Mouse (Mus musculus): ENCODE data around the gene Rasgrp2. TPM values are rescaled to one million over a fixed set of nuclear protein-coding genes. Genes with fewer than 3 reads are reported as not detected.

Rasgrp2 gene
- polyA plus RNA-seq, 1 experiment from 2014 or later = 121 TPM

DNA sequence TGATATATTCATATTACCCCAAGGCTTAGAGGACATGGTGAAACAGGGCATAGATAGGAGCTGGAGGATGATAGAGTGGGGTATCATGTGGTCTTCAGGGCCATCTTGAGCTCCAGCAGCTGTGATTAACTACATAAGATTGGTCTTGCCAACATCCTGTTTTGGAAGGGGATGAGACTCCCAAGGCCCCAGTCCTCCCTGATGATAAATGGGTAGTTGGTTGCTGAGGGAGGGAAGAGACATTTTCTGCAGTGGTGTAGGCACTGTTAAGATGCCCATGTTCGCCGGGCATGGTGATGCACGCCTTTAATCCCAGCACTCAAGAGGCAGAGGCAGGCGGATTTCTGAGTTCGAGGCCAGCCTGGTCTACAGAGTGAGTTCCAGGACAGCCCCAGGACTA lies 17.9 kb upstream of the Rasgrp2 start:
- no peak for ATAC-seq (ENCODE audit: low FRiP score, low TSS enrichment)
- WGBS = 94% methylated on average over 5 of the region's 5 CpGs
- Histone ChIP-seq H3K27ac (ENCODE audit: low read length) (no peak overlapping the region), H3K4me2 (replicated peaks; ENCODE audit: low read depth, low read length) (no peak overlapping the region), H3K9me3 (ENCODE audit: low read length) (no peaks in the 10 kb centered on the region), H3K9ac (replicated peaks; ENCODE audit: low read length) (no peak overlapping the region), H3K27me3 (ENCODE audit: insufficient read depth, low read length) (no peaks in the 10 kb centered on the region), H3K4me1 (ENCODE audit: insufficient read depth, low read length) (peaks cover 37% of the 10 kb centered on the region), H3K4me3 (ENCODE audit: low read length) (no peak overlapping the region), H3K36me3 (ENCODE audit: insufficient read depth, low read length) (peaks cover 24% of the 10 kb centered on the region)

DNA sequence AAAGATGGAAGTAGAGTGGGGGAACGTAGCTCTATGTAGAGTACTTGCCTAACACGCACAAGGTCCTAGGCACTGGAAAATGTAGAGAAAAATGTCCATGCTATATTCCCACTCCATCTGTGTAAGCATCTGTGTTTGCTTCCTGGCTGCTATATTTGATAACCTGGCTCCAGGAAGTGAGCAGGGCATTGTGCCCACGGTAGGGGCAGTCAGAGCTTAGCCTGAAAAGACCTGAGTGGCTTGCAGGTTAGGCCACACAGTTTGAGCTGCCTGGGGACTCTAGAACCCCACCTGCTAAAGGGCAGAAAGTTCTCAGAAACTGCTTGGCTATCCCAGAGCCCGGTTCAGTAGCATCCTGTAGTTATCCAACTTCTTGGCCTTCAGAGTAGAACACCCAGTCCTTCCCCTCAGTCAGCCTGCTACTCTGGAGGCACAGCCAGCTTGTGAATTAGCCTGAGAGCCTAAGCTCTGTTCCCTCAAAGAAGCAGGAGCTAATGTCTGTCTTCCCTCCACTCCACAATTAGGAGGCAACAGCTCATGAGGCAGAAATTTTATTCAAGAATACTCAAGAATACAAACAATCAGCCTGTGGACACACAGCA lies 16.7 kb upstream of the Rasgrp2 start:
- Histone ChIP-seq H3K27ac (ENCODE audit: low read length) (peak overlapping the region; percentile 9; the same call in 1 of the 2 replicates), H3K9ac (replicated peaks; ENCODE audit: low read length) (no peak overlapping the region), H3K27me3 (ENCODE audit: insufficient read depth, low read length) (no peaks in the 10 kb centered on the region), H3K9me3 (ENCODE audit: low read length) (no peaks in the 10 kb centered on the region), H3K4me3 (ENCODE audit: low read length) (no peak overlapping the region), H3K4me2 (replicated peaks; ENCODE audit: low read depth, low read length) (no peak overlapping the region), H3K36me3 (ENCODE audit: insufficient read depth, low read length) (peaks cover 12% of the 10 kb centered on the region), H3K4me1 (ENCODE audit: insufficient read depth, low read length) (peaks cover 45% of the 10 kb centered on the region)
- no peak for ATAC-seq (ENCODE audit: low FRiP score, low TSS enrichment)
- 73% methylated on average over 4 of the region's 4 CpGs for WGBS

GRCm38 (mm10) chr19:6383470-6383869 lies 15.7 kb upstream of the Rasgrp2 start:
- Histone ChIP-seq H3K4me3 (ENCODE audit: low read length) (no peak overlapping the region), H3K9ac (replicated peaks; ENCODE audit: low read length) (no peak overlapping the region), H3K4me1 (ENCODE audit: insufficient read depth, low read length) (peaks cover 45% of the 10 kb centered on the region), H3K36me3 (ENCODE audit: insufficient read depth, low read length) (peaks cover 3% of the 10 kb centered on the region), H3K4me2 (replicated peaks; ENCODE audit: low read depth, low read length) (no peak overlapping the region), H3K27me3 (ENCODE audit: insufficient read depth, low read length) (no peaks in the 10 kb centered on the region), H3K27ac (ENCODE audit: low read length) (peak overlapping the region; percentile 72), H3K9me3 (ENCODE audit: low read length) (no peaks in the 10 kb centered on the region)
- 31% methylated on average over 5 of the region's 5 CpGs for WGBS
- peak; percentile 41; the same call in 1 of the 2 replicates for ATAC-seq (ENCODE audit: low FRiP score, low TSS enrichment)

DNA sequence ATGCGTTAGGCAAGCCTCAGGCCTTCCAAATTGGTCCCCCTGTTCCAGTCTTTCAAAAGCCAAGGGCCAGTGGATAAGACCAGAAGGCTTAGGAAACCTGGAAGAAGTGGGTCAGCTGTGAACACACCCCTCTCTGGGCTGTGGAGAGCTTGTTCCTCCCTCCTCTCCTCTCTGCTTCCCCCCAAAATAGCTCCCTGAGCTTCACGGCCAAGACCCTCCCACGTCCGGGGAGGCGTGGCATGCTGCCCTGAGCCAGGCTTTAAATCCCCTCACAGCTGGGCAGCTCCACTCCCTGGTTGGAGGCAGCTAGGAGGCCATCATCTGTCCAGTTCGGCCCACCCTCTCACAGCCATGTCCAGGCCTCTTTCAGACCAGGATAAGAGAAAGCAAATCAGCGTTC lies 15.0 kb upstream of the Rasgrp2 start, which contains the start of gene Pygm:
Gene Pygm, plus strand, starts transcription at position 272 of the 400 bp plus-strand sequence.
- 12% methylated on average over 7 of the region's 7 CpGs for WGBS
- Histone ChIP-seq H3K4me1 (ENCODE audit: insufficient read depth, low read length) (peaks cover 48% of the 10 kb centered on the region), H3K27me3 (ENCODE audit: insufficient read depth, low read length) (no peaks in the 10 kb centered on the region), H3K27ac (ENCODE audit: low read length) (peak within 1 kb of the TSS; percentile 72), H3K4me3 (ENCODE audit: low read length) (peak within 1 kb of the TSS; percentile 20), H3K9me3 (ENCODE audit: low read length) (no peaks in the 10 kb centered on the region), H3K9ac (replicated peaks; ENCODE audit: low read length) (peak within 1 kb of the TSS; percentile 9), H3K4me2 (replicated peaks; ENCODE audit: low read depth, low read length) (peak within 1 kb of the TSS; percentile 45), H3K36me3 (ENCODE audit: insufficient read depth, low read length) (no peaks in the 10 kb centered on the region)
- ATAC-seq (ENCODE audit: low FRiP score, low TSS enrichment) = peak; percentile 62

DNA sequence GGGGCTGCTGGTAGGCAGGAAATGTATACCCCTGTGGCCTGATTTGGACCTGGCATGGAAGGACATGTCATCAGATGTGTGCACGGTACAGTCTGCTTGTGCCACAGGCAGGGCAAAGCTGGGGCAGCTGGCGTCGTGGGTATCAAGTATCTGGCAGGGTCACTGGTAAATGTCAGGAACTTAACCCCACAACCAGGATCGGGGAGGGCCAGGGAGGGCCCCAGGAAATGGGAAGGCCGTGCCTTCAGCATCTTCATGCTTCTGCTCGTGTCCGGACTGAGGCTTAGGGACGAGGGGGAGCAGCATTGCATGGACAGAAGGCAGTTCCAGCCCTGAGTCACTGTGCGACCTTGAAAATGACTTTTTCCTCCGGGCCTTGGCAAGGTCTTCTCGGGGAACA lies 14.2 kb upstream of the Rasgrp2 start:
- Histone ChIP-seq H3K9ac (replicated peaks; ENCODE audit: low read length) (peak overlapping the region; percentile 9), H3K27ac (ENCODE audit: low read length) (peak overlapping the region; percentile 72), H3K4me2 (replicated peaks; ENCODE audit: low read depth, low read length) (peak overlapping the region; percentile 45), H3K9me3 (ENCODE audit: low read length) (no peaks in the 10 kb centered on the region), H3K4me3 (ENCODE audit: low read length) (peak overlapping the region; percentile 20), H3K36me3 (ENCODE audit: insufficient read depth, low read length) (no peaks in the 10 kb centered on the region), H3K4me1 (ENCODE audit: insufficient read depth, low read length) (peaks cover 57% of the 10 kb centered on the region), H3K27me3 (ENCODE audit: insufficient read depth, low read length) (no peaks in the 10 kb centered on the region)
- ATAC-seq (ENCODE audit: low FRiP score, low TSS enrichment) = no peak; the same call in 1 of the 2 replicates
- WGBS = 42% methylated on average over 11 of the region's 11 CpGs

DNA sequence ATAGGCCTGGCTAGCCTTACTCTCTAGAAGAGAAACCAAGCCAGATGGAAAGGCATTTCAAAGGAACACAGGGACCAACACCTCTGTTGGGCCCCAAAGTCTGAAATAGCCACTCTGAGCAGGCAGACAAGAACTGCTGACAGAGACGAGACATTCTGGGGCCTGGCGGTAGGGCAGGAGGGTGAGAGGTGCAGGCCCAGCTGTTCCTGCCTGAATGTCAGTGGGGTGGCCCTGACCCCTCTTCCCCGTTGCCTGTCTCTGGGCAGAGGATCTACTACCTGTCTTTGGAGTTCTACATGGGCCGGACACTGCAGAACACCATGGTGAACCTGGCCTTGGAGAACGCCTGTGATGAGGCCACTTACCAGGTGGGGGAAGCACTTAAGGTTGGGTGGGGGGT lies 13.7 kb upstream of the Rasgrp2 start:
- peak overlapping the region; percentile 45 for H3K4me2 ChIP-seq (replicated peaks; ENCODE audit: low read depth, low read length)
- no peaks in the 10 kb centered on the region for H3K9me3 ChIP-seq (ENCODE audit: low read length)
- H3K36me3 ChIP-seq (ENCODE audit: insufficient read depth, low read length) = no peaks in the 10 kb centered on the region
- ATAC-seq (ENCODE audit: low FRiP score, low TSS enrichment) = no peak
- peak overlapping the region; percentile 9; the same call in 1 of the 2 replicates for H3K9ac ChIP-seq (replicated peaks; ENCODE audit: low read length)
- H3K27me3 ChIP-seq (ENCODE audit: insufficient read depth, low read length) = no peaks in the 10 kb centered on the region
- H3K27ac ChIP-seq (ENCODE audit: low read length) = 0 out of 2 replicates have a peak overlapping the region, but pooled peaks have one; percentile 72
- WGBS = 67% methylated on average over 5 of the region's 5 CpGs
- H3K4me3 ChIP-seq (ENCODE audit: low read length) = peak overlapping the region; percentile 20
- H3K4me1 ChIP-seq (ENCODE audit: insufficient read depth, low read length) = peaks cover 59% of the 10 kb centered on the region

DNA sequence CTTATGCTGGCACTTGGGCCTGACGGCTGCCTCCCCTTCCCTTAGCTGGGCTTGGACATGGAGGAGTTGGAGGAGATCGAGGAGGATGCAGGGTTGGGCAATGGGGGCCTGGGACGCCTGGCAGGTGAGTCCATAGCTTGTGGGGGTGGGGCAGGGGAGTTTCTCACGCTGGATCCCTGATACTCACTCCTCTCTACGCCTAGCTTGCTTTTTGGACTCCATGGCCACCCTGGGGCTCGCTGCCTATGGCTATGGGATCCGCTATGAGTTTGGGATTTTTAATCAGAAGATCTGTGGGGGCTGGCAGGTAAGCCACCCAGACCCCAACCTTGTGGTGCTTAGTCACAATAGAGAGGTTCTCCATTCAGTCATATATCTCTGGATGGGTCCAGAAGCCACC lies 13.3 kb upstream of the Rasgrp2 start:
- Histone ChIP-seq H3K27ac (ENCODE audit: low read length) (no peak overlapping the region), H3K4me3 (ENCODE audit: low read length) (0 out of 2 replicates have a peak overlapping the region, but pooled peaks have one; percentile 20), H3K4me1 (ENCODE audit: insufficient read depth, low read length) (peaks cover 59% of the 10 kb centered on the region), H3K9me3 (ENCODE audit: low read length) (no peaks in the 10 kb centered on the region), H3K9ac (replicated peaks; ENCODE audit: low read length) (no peak overlapping the region), H3K27me3 (ENCODE audit: insufficient read depth, low read length) (no peaks in the 10 kb centered on the region), H3K4me2 (replicated peaks; ENCODE audit: low read depth, low read length) (peak overlapping the region; percentile 45), H3K36me3 (ENCODE audit: insufficient read depth, low read length) (no peaks in the 10 kb centered on the region)
- no peak for ATAC-seq (ENCODE audit: low FRiP score, low TSS enrichment)
- WGBS = 82% methylated on average over 7 of the region's 7 CpGs

GRCm38 (mm10) chr19:6386234-6386633 lies 12.9 kb upstream of the Rasgrp2 start:
- Histone ChIP-seq H3K9me3 (ENCODE audit: low read length) (no peaks in the 10 kb centered on the region), H3K9ac (replicated peaks; ENCODE audit: low read length) (no peak overlapping the region), H3K27me3 (ENCODE audit: insufficient read depth, low read length) (no peaks in the 10 kb centered on the region), H3K4me1 (ENCODE audit: insufficient read depth, low read length) (peaks cover 59% of the 10 kb centered on the region), H3K4me3 (ENCODE audit: low read length) (no peak overlapping the region), H3K4me2 (replicated peaks; ENCODE audit: low read depth, low read length) (no peak overlapping the region; the same call in 1 of the 2 replicates), H3K27ac (ENCODE audit: low read length) (no peak overlapping the region), H3K36me3 (ENCODE audit: insufficient read depth, low read length) (no peaks in the 10 kb centered on the region)
- 51% methylated on average over 9 of the region's 9 CpGs for whole genome bisulfite sequencing
- ATAC-seq (ENCODE audit: low FRiP score, low TSS enrichment) = no peak

DNA sequence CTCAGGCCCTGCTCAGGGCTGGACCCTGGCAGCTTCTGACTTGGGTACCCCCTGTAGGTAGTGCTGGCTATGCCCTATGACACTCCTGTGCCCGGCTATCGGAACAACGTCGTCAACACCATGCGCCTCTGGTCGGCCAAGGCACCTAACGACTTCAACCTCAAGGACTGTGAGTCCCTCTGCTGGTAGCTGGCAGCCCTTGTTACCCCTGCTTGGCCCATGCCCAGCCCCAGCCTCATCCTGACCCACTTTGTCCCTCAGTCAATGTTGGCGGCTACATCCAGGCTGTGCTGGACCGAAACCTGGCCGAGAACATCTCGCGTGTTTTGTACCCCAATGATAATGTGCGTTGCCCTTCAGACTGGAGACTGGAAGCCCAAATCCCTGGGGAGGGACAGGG lies 11.1 kb upstream of the Rasgrp2 start:
- no peak for ATAC-seq (ENCODE audit: low FRiP score, low TSS enrichment)
- no peaks in the 10 kb centered on the region for H3K9me3 ChIP-seq (ENCODE audit: low read length)
- H3K4me2 ChIP-seq (replicated peaks; ENCODE audit: low read depth, low read length) = no peak overlapping the region
- WGBS = 84% methylated on average over 13 of the region's 13 CpGs
- H3K27me3 ChIP-seq (ENCODE audit: insufficient read depth, low read length) = no peaks in the 10 kb centered on the region
- H3K27ac ChIP-seq (ENCODE audit: low read length) = no peak overlapping the region
- H3K4me1 ChIP-seq (ENCODE audit: insufficient read depth, low read length) = peaks cover 54% of the 10 kb centered on the region
- no peaks in the 10 kb centered on the region for H3K36me3 ChIP-seq (ENCODE audit: insufficient read depth, low read length)
- no peak overlapping the region for H3K4me3 ChIP-seq (ENCODE audit: low read length)
- no peak overlapping the region for H3K9ac ChIP-seq (replicated peaks; ENCODE audit: low read length)

DNA sequence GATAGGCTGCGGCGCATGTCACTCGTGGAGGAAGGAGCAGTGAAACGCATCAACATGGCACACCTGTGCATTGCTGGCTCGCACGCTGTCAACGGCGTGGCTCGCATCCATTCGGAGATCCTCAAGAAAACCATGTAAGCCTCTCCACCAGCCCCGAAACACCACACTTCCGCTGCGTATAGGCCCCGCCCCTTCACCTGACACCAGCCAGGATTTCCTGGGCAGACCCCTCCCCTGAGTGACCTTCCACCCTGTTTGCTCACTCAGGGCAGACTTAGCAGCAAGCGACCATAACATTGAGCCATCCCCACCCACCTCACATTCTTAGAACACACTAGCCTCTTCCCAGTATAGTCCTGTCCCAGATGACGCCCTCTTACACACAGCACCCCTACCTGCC lies 9.3 kb upstream of the Rasgrp2 start:
- Histone ChIP-seq H3K27ac (ENCODE audit: low read length) (no peak overlapping the region), H3K27me3 (ENCODE audit: insufficient read depth, low read length) (no peaks in the 10 kb centered on the region), H3K4me1 (ENCODE audit: insufficient read depth, low read length) (peaks cover 36% of the 10 kb centered on the region), H3K36me3 (ENCODE audit: insufficient read depth, low read length) (no peaks in the 10 kb centered on the region), H3K4me3 (ENCODE audit: low read length) (peak overlapping the region; percentile 40), H3K9ac (replicated peaks; ENCODE audit: low read length) (peak overlapping the region; percentile 58), H3K4me2 (replicated peaks; ENCODE audit: low read depth, low read length) (peak overlapping the region; percentile 62), H3K9me3 (ENCODE audit: low read length) (no peaks in the 10 kb centered on the region)
- ATAC-seq (ENCODE audit: low FRiP score, low TSS enrichment) = peak; percentile 39; the same call in 1 of the 2 replicates
- 9% methylated on average over 16 of the region's 16 CpGs for WGBS
